Mouse (Mus musculus): ENCODE data around the gene Apoh. TPM values are rescaled to one million over a fixed set of nuclear protein-coding genes. Genes with fewer than 3 reads are reported as not detected.

Gene Apoh
- polyA plus RNA-seq, 1 experiment from 2014 or later = 36.7 TPM

- no peak for ATAC-seq
- 68% methylated on average over 2 of the region's 2 CpGs for WGBS (ENCODE audit: insufficient replicate concordance)
- no peak overlapping the region for H3K4me3 ChIP-seq
Observed at GRCm38 (mm10) chr11:108429076-108429475, 85.9 kb downstream of the Apoh start.

GRCm38 (mm10) chr11:108443893-108444563, 100.9 kb downstream of the Apoh start:
- ATAC-seq = no peak
- Histone ChIP-seq H3K4me1 (no peaks in the 10 kb centered on the region), H3K27ac (no peak overlapping the region), H3K4me2 (no peak overlapping the region), H3K9me3 (replicated peaks) (no peaks in the 10 kb centered on the region), H3K9ac (no peak overlapping the region), H3K4me3 (no peak overlapping the region), H3K27me3 (replicated peaks) (no peaks in the 10 kb centered on the region), H3K36me3 (no peaks in the 10 kb centered on the region)
- 80% methylated on average over 11 of the region's 11 CpGs for WGBS (ENCODE audit: insufficient replicate concordance)

More at GRCm38 (mm10) chr11:108429076-108429475, 85.9 kb downstream of the Apoh start:
- Histone ChIP-seq H3K9ac (no peak overlapping the region), H3K9me3 (replicated peaks) (no peaks in the 10 kb centered on the region), H3K27me3 (replicated peaks) (peaks cover 30% of the 10 kb centered on the region), H3K4me2 (no peak overlapping the region), H3K27ac (no peak overlapping the region), H3K36me3 (no peaks in the 10 kb centered on the region), H3K4me1 (peaks cover 17% of the 10 kb centered on the region; the same call in 1 of the 2 replicates)

GRCm38 (mm10) chr11:108447148-108447547, 104.0 kb downstream of the Apoh start:
- peaks cover 4% of the 10 kb centered on the region; the same call in 1 of the 2 replicates for H3K36me3 ChIP-seq
- H3K9me3 ChIP-seq (replicated peaks) = no peaks in the 10 kb centered on the region
- H3K9ac ChIP-seq = no peak overlapping the region
- no peak for ATAC-seq
- no peak overlapping the region for H3K27ac ChIP-seq
- no peaks in the 10 kb centered on the region for H3K4me1 ChIP-seq
- H3K4me3 ChIP-seq = no peak overlapping the region
- no peak overlapping the region for H3K4me2 ChIP-seq
- H3K27me3 ChIP-seq (replicated peaks) = no peaks in the 10 kb centered on the region

GRCm38 (mm10) chr11:108449811-108450210, 106.7 kb downstream of the Apoh start:
- no peaks in the 10 kb centered on the region for H3K4me1 ChIP-seq
- H3K9ac ChIP-seq = no peak overlapping the region
- WGBS (ENCODE audit: insufficient replicate concordance) = 26% methylated on average over 3 of the region's 3 CpGs
- peaks cover 4% of the 10 kb centered on the region; the same call in 1 of the 2 replicates for H3K36me3 ChIP-seq
- H3K4me3 ChIP-seq = no peak overlapping the region
- no peaks in the 10 kb centered on the region for H3K27me3 ChIP-seq (replicated peaks)
- no peak overlapping the region for H3K4me2 ChIP-seq
- ATAC-seq = no peak
- H3K27ac ChIP-seq = no peak overlapping the region
- H3K9me3 ChIP-seq (replicated peaks) = no peaks in the 10 kb centered on the region

GRCm38 (mm10) chr11:108459599-108459998, 116.4 kb downstream of the Apoh start:
- Histone ChIP-seq H3K9me3 (replicated peaks) (no peaks in the 10 kb centered on the region), H3K27me3 (replicated peaks) (no peaks in the 10 kb centered on the region), H3K36me3 (no peaks in the 10 kb centered on the region), H3K27ac (no peak overlapping the region), H3K4me2 (no peak overlapping the region), H3K4me3 (no peak overlapping the region), H3K4me1 (no peaks in the 10 kb centered on the region), H3K9ac (no peak overlapping the region)
- 56% methylated on average over 3 of the region's 3 CpGs for WGBS (ENCODE audit: insufficient replicate concordance)
- no peak for ATAC-seq

Other genes starting within 250 kb of the Apoh start
- 6.4 and 7.5 TPM in 2 replicates for gene Prkca, start 574 bp downstream of the Apoh start, polyA plus RNA-seq (2016; fragmentation: Nextera tagmentation; extraction: Ambion mirVana)
- 2.7 and 2.8 TPM in 2 replicates for gene Cep112, start 81.8 kb downstream of the Apoh start, polyA plus RNA-seq (2016; fragmentation: Nextera tagmentation; extraction: Ambion mirVana)

All from liver, embryonic 12.5 days (tissue).